Mouse (Mus musculus) forebrain, postnatal 0 days (tissue): Measurements from ENCODE around the gene Khdrbs1. TPM values are rescaled to one million over a fixed set of nuclear protein-coding genes. Genes with fewer than 3 reads are reported as not detected.

ENCODE experiments used
- ATAC-seq: fragments of 200-750 bp; cut with Nextera tagmentation; 2 replicates; pipeline ENCODE4 v1.8.0; 2017; ENCODE audit warnings: mild to moderate bottlenecking, moderate library complexity
- DNase-seq: peaks from one replicate; pipeline ENCODE4 v3.0.0-alpha.2; 2015
- H3K27ac ChIP-seq: fragments of 300-500 bp; sonication (generic); 2 replicates; pipeline ENCODE4 v1.5.1; 2014; ENCODE audit warnings: low read depth, mild to moderate bottlenecking, antibody characterized with exemption, low read length, moderate library complexity, mixed read lengths
- H3K27me3 ChIP-seq: fragments of 300-500 bp; sonication (generic); 2 replicates; pipeline ENCODE4 v1.6.1; 2014; ENCODE audit warnings: mild to moderate bottlenecking, low read length, mixed read lengths; ENCODE audit not compliant: insufficient read depth
- H3K36me3 ChIP-seq: fragments of 300-500 bp; sonication (generic); 2 replicates; pipeline ENCODE4 v1.6.1; 2014; ENCODE audit warnings: mild to moderate bottlenecking, moderate library complexity; ENCODE audit not compliant: insufficient read depth
- H3K4me1 ChIP-seq: fragments of 300-500 bp; sonication (generic); 2 replicates; pipeline ENCODE4 v1.6.1; 2014; ENCODE audit warnings: antibody characterized with exemption; ENCODE audit not compliant: insufficient read depth
- H3K4me2 ChIP-seq: fragments of 300-500 bp; sonication (generic); 2 replicates; pipeline ENCODE4 v1.6.1; 2014; ENCODE audit warnings: low read depth, mild to moderate bottlenecking, moderate library complexity
- H3K4me3 ChIP-seq: fragments of 300-500 bp; sonication (generic); 2 replicates; pipeline ENCODE4 v1.5.1; 2014; ENCODE audit warnings: low read depth, low read length, mixed read lengths
- H3K9ac ChIP-seq: fragments of 300-500 bp; sonication (generic); 2 replicates; pipeline ENCODE4 v1.6.1; 2014; ENCODE audit warnings: mild to moderate bottlenecking
- H3K9me3 ChIP-seq: fragments of 300-500 bp; sonication (generic); 2 replicates; pipeline ENCODE4 v1.6.1; 2016; ENCODE audit warnings: low read length
- CTCF ChIP-seq: sonication (generic); IDR thresholded peaks from 2 replicates; pipeline ENCODE4 v1.5.1; 2016; ENCODE audit warnings: antibody characterized with exemption, control low read depth, low read depth
- WGBS: fragments of 180-500 bp; shearing (Covaris S2); extraction: QIAGEN DNeasy Blood & Tissue Kit; methylation state at CpG from one replicate; pipeline ENCODE4 v1.1.7; 2014; 5-methylcytosine and 5-hydroxymethylcytosine counted together
- polyA plus RNA-seq: library from polyadenylated mRNA; unstranded; fragments of >200 nt; fragmentation: Nextera tagmentation; extraction: Ambion mirVana; gene quantifications from 2 replicates; pipeline ENCODE4 v1.2.1, GENCODE M21; 2015
- total RNA-seq: library from RNA; depleted of rRNA; stranded (reverse); fragments of >200 nt; gene quantifications from 2 replicates; pipeline ENCODE4 v1.2.3, GENCODE M21; 2014

The Khdrbs1 gene
- total and polyA plus RNA-seq, 2 experiments from 2014 or later: 105 to 128 TPM

- H3K9ac ChIP-seq: no peak overlapping the region
- no peaks in the 10 kb centered on the region for H3K9me3 ChIP-seq
- DNase-seq (no peak), ATAC-seq (no peak)
- H3K36me3 ChIP-seq: peaks cover 18% of the 10 kb centered on the region
- no peak overlapping the region for H3K4me2 ChIP-seq
- H3K4me1 ChIP-seq: peaks cover 22% of the 10 kb centered on the region
- H3K4me3 ChIP-seq: no peak overlapping the region
- no peak for TF ChIP-seq CTCF
- no peaks in the 10 kb centered on the region for H3K27me3 ChIP-seq
- no peak overlapping the region for H3K27ac ChIP-seq
- 68% methylated on average over 1 of the region's 1 CpGs for WGBS
Observed at GRCm38 (mm10) chr4:129700216-129700615, 41.9 kb downstream of the Khdrbs1 start.

- Histone ChIP-seq H3K4me2 (peak overlapping the region; percentile 63), H3K4me1 (peaks cover 14% of the 10 kb centered on the region), H3K27me3 (no peaks in the 10 kb centered on the region), H3K9ac (peak overlapping the region; percentile 82), H3K4me3 (peak overlapping the region; percentile 81), H3K27ac (peak overlapping the region; percentile 99), H3K36me3 (peaks cover 17% of the 10 kb centered on the region), H3K9me3 (no peaks in the 10 kb centered on the region)
- WGBS: 76% methylated on average over 7 of the region's 7 CpGs
- ATAC-seq (no peak), DNase-seq (peak; percentile 47)
- no peak for TF ChIP-seq CTCF
Observed at GRCm38 (mm10) chr4:129697191-129697590, 44.9 kb downstream of the Khdrbs1 start.

DNA sequence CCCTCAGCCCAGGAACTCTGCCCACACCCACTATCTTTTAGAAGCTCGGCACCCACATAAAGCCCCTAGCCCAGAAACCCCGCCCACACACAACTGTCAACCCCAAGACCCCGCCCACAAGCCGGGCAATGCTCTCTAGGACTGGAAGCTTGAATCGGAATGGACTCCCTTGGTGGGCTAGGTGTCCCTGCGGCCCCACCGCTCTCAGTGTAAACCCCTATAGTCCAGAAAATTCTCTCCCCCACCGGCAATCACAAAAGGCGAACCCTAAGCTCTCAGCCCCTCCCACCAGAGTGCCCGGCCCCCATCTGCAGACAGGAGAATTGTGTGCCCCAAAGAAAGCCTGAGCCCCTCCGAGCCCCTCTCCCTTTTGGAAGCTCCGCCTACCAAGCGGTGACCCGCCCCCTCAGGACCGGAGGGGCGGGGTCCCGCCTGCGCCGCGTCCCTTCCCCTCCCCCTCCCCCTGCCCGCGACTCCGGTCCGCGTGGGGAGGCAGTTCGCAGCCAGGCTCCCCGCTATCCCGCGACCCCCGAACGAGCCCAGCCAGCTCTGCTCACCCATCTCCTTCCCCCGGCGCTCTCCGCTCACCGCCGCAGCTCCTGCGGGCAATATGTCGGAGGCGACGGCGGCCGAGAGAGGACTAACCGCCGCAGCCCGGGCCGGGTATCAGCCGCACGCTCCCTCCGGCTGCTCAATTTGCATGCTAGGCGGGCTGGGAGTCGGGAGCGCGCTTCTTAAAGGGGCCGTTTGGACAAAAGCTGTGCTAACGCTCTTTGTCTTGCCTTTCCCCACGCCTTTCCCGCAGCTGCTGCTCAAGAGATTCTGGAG is 45.7 kb downstream of the Khdrbs1 start, which contains the start of gene Tmem39b:
Gene Tmem39b (minus strand): TSS at position 681 of the 828 bp plus-strand sequence.
- Histone ChIP-seq H3K4me2 (peak within 1 kb of the TSS; percentile 63), H3K27me3 (no peaks in the 10 kb centered on the region), H3K36me3 (peaks cover 26% of the 10 kb centered on the region), H3K4me1 (peaks cover 9% of the 10 kb centered on the region), H3K9ac (peak within 1 kb of the TSS; percentile 82), H3K4me3 (peak within 1 kb of the TSS; percentile 81), H3K9me3 (no peaks in the 10 kb centered on the region), H3K27ac (peak within 1 kb of the TSS; percentile 99)
- 1% methylated on average over 53 of the region's 57 CpGs for whole genome bisulfite sequencing
- peak; percentile 97 for DNase-seq
- TF ChIP-seq CTCF: no peak
- ATAC-seq: peak; percentile 92

DNA sequence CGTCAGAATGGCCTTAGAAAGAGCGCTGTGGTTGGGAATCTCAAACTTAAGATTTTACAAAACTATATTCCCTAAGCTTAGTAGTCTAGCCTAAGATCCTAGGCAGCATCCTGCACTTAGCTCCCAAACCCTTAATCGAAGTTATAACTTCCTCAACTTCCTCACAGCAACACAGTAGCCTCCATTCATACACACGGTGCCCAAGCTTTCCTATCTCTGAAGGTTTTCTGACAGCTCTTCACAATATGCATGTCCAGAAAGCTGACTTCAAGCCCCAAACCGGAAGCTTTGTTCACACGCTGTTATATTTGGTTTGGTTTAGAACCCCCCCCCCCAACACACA is 46.3 kb downstream of the Khdrbs1 start:
- H3K4me3 ChIP-seq: peak overlapping the region; percentile 81
- no peak; the same call in 1 of the 2 replicates for ATAC-seq

DNA sequence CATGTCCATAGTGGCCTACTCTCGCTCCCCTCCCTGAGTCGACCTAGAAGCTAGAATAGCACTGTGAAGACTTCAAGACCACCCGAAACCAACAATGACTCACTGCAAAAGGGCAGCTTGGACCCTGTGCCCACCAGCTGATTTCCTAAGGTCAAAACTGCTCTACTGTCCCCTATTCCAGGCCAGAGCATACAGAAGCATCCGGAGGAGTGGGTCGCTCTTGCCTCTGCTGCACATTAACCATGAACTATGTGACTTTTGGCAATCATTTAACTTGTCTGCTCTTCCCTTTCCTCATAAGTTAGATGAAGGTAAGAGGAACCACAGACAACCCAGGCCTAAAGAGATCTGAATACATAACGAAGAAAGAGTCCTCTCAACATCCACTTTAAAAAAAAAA is 57.6 kb downstream of the Khdrbs1 start:
- Histone ChIP-seq H3K4me1 (no peaks in the 10 kb centered on the region), H3K36me3 (peaks cover 90% of the 10 kb centered on the region), H3K27me3 (no peaks in the 10 kb centered on the region), H3K4me3 (no peak overlapping the region), H3K27ac (no peak overlapping the region), H3K9me3 (no peaks in the 10 kb centered on the region), H3K9ac (no peak overlapping the region), H3K4me2 (no peak overlapping the region)
- DNase-seq: no peak
- 98% methylated on average over 6 of the region's 6 CpGs for WGBS
- no peak for TF ChIP-seq CTCF
- ATAC-seq: no peak

More for the DNA sequence above, 46.3 kb downstream of the Khdrbs1 start:
- no peaks in the 10 kb centered on the region for H3K9me3 ChIP-seq
- H3K4me1 ChIP-seq: peaks cover 9% of the 10 kb centered on the region
- H3K36me3 ChIP-seq: peaks cover 31% of the 10 kb centered on the region
- WGBS: 21% methylated on average over 6 of the region's 6 CpGs
- peak overlapping the region; percentile 82 for H3K9ac ChIP-seq
- peak overlapping the region; percentile 99 for H3K27ac ChIP-seq
- TF ChIP-seq CTCF: no peak
- H3K4me2 ChIP-seq: peak overlapping the region; percentile 63
- H3K27me3 ChIP-seq: no peaks in the 10 kb centered on the region
- DNase-seq: no peak

GRCm38 (mm10) chr4:129683901-129684493 is 58.1 kb downstream of the Khdrbs1 start:
- peaks cover 90% of the 10 kb centered on the region for H3K36me3 ChIP-seq
- no peak overlapping the region for H3K9ac ChIP-seq
- no peaks in the 10 kb centered on the region for H3K9me3 ChIP-seq
- no peaks in the 10 kb centered on the region for H3K27me3 ChIP-seq
- no peak overlapping the region for H3K4me3 ChIP-seq
- H3K4me1 ChIP-seq: no peaks in the 10 kb centered on the region
- no peak overlapping the region for H3K4me2 ChIP-seq
- TF ChIP-seq CTCF: no peak
- DNase-seq (no peak), ATAC-seq (no peak)
- WGBS: 92% methylated on average over 11 of the region's 11 CpGs
- H3K27ac ChIP-seq: no peak overlapping the region

- WGBS: 95% methylated on average over 11 of the region's 11 CpGs
Observed at GRCm38 (mm10) chr4:129681837-129682236, 60.3 kb downstream of the Khdrbs1 start.

More at GRCm38 (mm10) chr4:129681837-129682236, 60.3 kb downstream of the Khdrbs1 start:
- Histone ChIP-seq H3K4me1 (no peaks in the 10 kb centered on the region), H3K27me3 (no peaks in the 10 kb centered on the region), H3K9me3 (no peaks in the 10 kb centered on the region), H3K4me2 (no peak overlapping the region), H3K4me3 (no peak overlapping the region), H3K36me3 (peaks cover 91% of the 10 kb centered on the region), H3K27ac (no peak overlapping the region), H3K9ac (no peak overlapping the region)
- no peak for DNase-seq
- ATAC-seq: no peak
- no peak for TF ChIP-seq CTCF
